Mouse (Mus musculus): ENCODE data around the gene Prss44.
A peak's percentile ranks its signal among the peaks of the same experiment; 100 is the strongest.
"Not testable (repeated sequence)": the region's sequence is repeated elsewhere in the genome, so short reads cannot be mapped to it uniquely, and the experiment has no call there.

Gene Prss44

DNA sequence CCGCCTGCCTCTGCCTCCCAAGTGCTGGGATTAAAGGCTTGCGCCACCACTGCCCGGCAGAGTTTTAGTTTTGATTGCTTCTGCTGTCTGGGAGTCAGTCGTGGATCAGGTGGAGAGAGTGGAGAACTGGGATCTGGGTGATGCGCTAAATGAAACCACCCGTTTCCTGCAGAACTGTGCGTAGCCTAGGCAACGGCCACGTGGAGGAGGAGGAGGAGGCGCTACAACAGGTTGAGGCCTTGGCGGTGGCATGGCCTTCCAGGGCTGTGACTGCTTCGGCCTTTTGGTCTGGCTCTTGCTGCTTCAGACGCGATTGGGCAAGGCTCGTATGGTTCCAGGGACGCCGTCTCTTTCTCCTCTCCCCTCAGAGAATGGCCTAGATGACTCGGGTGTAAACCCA lies at the start of gene Prss44:
Prss44 (plus strand) TSS at position 206 of the 400 bp plus-strand sequence.
- DNase-seq (ENCODE audit: low spot score), result no peak

DNA sequence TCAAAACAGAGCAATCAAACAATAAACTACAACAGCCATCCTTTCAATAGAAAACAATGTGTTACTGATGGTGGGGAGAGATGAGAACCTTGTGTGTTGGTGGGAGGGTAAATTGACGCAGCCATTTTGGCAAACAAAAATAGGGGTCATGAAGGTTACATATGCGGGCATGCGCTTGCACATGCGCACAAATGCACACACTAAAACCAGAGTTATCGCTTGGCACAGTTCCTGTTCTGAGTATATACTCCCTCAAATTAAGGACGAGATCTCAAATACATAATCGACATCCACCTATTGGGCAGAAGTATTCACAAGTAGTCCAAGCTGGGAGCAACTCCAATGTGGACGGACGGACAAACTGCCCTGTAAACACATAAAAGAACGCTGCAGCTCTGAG lies 41.5 kb upstream of the Prss44 start:
- DNase-seq (ENCODE audit: low spot score), result no peak

DNA sequence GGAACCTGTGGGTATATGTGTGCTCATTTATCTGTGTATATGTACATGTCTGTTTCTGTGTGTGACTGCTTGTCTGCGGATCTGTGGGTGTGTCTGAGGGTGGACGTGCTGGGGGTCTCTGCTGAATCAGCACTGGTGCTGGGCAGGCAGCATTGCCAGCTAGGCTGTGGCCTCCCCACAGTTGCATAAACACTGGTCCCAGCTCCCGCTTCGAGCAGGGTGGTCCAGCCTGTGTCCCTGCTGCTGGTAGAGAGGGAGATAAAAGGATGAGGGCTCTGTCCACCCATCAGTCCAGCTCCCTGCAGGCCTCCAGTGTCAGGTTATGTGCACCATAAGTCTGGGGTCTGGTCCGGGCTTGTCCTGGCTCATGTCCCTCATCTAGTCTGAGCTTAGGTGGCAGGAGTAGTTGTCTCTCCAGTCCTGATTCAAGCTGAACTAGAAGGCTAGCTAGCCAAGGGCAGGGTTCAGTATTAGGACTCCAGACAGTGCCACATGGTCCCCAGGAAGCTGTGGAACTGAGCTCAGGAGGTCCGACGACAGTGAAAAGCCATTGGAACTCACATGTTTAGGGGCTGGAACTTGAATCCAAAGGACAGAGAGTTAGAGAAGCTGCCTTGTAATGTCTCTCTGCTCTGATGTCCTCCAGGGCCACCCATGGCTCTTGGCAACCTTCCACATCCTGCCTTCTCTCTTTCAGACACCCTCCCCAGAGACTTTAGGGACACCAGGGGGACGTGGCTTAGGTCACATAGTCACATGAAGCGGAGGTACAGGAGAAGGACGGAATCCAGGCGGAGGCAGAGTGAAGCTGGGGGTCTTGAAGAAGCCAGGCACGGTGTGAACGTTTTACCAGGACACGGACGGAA lies 39.2 kb upstream of the Prss44 start:
- DNase-seq (ENCODE audit: low spot score), result no peak

DNA sequence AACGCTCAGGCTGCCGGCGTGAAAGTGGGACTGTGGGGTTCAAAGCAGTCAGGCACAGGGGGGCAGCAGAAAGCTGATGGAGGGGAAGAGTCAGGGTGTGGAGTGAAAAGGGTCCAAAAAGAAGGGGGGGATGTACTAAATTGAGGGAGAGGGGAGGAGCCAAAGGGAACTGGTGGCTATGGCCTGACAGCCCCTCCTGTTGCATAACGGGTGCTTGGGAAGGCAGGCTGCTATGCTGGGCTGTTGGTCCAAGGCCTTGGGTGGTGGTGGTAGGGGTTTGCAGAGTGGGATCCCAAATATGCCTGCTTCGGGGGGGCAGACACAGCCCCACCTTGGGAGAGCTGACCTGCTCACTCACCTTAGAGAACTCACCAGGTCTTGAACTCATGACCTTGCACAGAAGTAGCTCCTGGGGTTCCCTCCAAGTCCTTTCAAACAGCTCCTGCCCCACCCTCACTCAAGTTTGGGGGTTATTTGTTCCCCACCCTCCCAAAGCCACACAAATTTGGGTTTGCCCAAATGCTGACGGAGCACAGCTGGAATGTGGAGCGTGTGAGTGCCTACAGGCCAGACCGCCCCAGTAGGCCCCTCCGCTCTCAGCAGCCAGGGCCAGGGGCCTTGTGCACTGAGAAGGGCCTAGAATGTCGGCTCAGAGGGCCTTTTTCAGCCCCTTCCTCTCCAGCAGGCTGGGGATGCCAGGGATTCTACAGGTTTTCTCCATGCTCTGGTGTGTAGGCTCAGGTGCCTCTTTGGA lies 38.3 kb upstream of the Prss44 start:
- no peak for DNase-seq (ENCODE audit: low spot score)

DNA sequence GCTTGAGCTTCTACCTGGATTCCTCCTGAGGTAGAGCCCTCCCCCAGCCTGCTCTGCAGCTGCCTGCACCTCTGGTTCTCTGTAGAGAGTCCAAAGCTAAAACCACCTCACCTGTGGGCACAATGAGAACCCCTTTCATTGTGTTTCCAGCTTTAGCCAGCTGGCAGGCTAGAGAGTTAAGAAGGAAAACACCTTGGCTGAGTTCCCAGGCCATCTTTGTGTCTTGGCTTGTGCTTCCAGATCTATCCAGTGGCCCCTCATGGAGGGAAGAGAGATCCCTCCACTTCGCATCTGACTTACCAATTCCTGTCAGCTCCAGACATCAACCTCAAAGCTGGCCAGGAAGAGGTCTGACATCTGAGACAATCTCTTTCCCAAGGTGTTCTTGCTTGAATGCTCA lies 35.7 kb upstream of the Prss44 start:
- no peak for DNase-seq (ENCODE audit: low spot score)

DNA sequence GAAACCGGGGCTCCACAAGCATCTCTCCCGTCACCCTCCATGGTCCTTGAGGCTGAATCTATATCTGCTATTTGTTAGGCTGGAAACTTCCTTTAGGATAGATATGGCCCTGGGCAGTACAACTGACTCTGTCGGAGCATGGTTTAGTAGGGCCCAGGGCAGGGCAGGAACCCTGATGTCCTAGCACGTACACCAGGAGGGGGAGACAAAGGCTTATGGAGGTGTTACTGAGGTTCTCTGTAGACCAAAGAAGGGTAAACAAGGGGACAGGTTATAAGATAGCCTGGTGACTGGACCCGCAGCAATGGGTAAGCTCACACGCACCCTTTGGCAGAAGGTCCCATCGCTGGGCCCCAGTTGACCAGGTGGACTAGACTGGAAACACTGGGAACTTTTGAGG lies 35.2 kb upstream of the Prss44 start:
- DNase-seq (ENCODE audit: low spot score), result no peak

DNA sequence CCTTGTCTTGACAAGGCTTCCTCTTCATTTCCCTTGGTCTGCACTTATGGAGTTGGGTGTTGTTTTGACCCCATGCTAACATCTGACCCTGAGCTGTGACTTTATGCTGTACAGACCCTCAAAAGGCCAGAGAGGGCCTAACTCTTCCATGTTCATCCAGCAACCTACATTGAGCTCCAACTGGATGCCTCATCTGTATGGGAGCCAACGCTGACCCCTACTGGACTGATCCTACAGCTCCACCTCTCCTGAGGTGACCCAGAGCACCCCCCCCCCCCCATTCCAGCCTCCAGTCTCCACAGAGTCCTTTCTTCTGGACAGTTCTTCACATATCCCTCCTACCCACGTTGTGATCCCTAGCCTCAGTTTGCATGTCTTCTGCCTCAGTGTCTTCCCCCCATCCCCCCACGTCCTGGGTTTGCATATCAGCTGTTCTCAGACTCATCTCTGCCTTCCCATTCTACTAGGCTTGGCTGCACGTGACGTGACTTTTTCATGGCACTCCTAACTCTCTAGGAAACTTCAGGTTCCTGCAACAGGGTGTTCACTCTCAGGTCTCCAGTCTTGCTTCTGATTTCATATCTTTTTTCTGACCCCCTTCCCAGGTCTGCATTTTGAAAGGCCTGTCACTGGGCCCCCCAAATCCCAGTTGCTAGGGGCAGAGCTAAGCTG lies 34.4 kb upstream of the Prss44 start:
- no peak for DNase-seq (ENCODE audit: low spot score)

DNA sequence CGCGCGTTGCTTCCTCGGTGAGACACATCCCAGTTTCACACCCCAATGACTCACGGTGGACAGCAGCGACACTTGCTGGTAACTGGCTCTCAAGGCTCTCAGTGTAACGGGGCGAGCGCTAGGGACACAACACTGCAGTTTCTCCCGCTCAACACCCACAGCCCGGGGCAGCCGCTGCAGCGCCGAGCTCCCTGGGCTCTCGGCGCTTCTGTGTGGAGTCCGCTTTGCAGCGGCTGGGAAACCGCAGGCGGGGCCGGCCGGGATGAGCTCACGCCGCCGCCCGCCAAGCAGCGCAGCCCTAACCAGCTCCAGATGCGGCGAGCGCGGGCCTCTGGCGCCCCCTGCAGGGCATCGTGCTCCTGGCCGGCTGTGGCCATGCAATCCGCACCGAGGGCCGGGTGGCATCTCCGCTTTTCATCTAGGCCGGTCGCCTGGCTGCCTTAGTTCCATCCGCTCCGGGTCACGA lies 32.5 kb upstream of the Prss44 start:
- DNase-seq (ENCODE audit: low spot score), result peak; percentile 94

DNA sequence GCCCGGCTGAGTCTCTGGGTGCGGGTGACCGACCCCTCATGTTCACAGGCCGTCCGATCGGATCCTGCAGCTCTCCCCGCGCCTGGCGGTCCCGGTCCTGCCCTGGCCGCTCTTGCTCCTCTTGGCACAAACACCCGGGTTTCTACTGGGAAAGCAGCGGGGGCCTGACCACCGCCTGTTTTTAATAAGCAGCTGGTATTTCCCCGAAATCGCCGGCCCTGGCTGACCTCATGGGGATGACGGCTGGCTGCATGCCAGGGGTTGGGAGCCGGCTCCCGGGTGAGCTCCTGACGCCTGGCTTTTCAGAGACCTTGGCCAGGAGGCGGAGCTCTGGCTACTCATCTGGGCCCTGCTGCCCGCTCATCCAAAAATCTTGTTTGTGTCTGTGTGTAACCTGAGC lies 32.1 kb upstream of the Prss44 start:
- peak; percentile 81 for DNase-seq (ENCODE audit: low spot score)

DNA sequence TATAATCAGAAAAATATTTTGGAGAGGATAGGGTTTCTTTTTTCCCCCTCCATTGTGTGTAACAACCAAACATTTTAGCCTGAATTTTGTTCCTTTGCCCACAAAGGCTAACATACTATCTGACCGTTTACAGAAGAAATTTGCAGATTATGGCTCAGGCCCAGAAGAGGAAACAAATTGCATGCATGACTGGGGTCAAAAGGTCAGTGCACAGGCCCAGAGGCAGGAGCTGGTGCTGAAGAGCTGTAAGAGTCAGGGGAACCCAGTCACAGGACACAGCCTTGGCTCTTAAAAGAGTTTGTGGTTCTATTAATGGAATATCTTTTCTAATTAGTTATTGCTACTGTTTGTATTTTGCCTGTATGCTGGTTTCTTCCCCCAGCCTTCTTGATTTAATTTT lies 30.2 kb upstream of the Prss44 start:
- no peak for DNase-seq (ENCODE audit: low spot score)

DNA sequence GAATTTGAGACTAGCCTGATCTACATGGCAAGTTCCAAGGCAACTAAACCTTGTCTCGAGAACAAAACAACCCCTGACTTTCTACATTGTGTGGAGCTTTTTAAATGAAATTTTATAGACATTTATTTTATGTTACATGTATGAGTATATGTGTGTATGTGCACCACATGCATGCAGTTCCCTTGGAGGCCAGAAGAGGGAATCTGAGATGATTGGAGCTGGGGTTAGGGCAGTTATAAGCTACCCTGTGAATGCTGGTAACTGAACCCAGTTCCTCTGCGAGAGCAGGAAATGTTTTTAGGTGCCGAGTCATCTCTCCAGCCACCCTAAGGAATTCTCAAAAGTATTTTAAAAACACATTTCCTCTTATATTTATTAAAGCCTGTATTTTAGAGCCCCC lies 25.6 kb upstream of the Prss44 start:
- no peak for DNase-seq (ENCODE audit: low spot score)

DNA sequence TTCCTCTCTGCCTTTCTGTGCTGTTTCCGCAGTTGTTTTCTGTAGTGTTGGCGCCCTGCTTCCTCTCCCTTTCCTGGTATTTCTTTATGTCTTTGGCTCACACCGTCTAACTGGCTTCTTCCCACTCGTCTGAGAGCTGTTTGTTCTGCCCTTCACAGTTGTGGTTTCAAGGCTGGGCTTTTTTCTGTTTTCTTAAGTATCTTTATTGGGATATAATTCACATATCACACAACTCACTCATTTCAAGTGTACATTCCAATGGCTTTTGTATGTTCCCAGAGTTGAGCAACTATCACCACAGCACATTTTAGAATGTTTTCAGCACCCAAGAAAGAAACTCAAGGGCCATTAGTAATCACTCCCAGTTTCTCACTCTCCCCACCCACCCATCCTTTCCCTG lies 23.3 kb upstream of the Prss44 start:
- no peak for DNase-seq (ENCODE audit: low spot score)

DNA sequence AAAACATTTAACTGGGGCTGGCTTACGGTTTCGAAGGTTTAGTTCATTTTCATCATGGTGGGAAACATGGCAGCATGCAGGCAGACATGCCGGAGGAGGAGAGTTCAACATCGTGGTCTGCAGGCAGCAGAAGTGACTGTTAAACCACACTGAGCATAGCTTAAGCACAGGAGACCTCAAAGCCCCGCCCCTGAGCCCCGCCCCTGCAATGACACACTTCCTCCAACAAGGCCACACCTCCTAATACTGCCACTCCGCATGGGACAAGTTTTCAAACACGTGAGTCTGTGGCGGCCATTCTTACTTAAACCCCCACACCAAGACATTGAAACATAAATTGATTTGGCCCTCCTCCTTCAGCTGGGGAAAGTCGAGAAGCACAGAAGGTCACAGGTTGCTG lies 16.8 kb upstream of the Prss44 start:
- DNase-seq (ENCODE audit: low spot score), result no peak

DNA sequence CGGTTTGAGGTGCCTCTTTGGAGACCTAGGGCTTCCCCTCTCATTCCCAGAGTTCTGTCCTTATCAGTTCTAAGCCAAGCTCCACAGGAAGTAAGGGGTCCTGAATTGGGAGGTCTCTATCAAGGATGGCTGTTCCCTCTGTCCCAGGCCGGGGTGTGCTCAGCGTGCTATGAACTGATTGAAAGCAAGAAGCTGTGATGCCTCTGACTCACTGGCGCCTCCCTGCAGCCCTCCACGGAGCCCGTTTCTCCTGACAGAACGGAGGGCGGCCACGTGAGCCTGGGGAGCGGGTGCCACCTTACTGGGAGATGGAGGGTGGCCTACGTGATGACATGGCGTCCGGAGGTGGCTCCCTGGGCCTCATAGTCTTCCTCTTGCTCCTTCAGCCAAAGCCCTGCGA lies 15.9 kb upstream of the Prss44 start, which contains the start of gene Prss42:
Prss42 (plus strand) TSS at position 301 of the 400 bp plus-strand sequence.
- no peak for DNase-seq (ENCODE audit: low spot score)

DNA sequence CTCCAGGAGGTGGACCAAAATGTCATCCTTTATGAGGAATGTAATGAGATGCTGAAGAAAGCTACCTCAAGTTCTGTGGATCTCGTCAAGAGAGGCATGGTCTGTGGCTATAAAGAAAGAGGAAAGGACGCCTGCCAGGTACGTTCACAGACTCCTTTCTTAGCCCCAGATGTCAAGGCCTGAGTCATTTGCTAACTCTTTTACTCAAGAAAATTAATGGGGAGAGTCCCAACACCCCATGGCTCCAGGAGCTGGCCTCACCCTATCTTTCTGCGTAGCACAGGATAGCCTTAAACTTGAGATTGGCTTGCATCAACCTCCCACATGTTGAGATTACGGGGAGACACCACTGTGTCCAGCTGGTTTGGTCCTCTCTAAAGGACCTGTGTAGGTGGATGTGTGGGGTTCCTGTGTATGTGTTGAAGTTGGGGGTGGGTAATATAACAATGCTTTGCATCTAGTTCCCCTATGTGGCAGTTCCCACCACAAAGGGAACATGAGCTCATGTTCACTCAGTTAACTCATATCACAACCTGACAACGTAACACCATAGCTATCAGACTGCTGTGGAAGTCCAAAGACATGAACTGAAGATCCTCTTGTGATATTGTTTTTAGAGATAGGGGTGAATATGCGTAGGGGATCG lies 12.8 kb upstream of the Prss44 start:
- no peak for DNase-seq (ENCODE audit: low spot score)

DNA sequence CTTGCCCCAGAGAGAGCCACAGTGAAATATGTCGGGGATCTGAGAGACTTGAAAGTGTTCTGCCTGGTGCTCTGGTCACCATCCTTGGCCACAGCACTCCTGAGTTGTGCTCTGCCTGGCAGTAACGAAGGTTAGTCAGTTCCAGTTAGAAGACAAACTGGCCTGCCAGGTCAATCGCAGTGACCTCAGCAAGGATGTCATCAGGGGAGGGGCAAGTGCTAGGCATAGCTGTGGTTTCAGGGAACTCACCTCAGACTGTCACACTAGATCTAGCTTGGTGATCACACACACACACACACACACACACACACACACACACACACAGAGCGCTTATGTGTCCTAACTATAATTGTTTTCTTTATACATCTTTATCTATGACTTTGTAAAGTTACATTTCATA lies 10.5 kb upstream of the Prss44 start:
- DNase-seq (ENCODE audit: low spot score), result no peak

DNA sequence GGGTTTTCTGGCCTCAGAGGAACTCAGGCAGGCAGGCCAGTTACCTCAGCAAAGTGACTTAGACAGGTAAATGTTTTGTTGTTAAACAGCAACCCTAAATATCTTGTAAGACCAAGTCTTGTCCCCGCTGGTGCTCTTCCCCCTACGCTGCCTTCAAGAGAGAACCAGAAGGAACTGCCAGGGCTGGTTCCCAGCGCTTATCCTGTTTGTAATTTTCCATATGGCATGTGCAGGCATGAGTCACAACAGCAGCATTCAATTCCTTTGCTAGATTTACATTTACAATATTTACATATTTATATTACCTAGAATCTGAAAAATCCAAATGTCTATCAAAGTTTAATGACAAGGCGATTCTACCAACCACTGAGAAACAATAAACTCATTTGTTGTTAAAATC lies 3.7 kb upstream of the Prss44 start:
- DNase-seq (ENCODE audit: low spot score), result no peak

DNA sequence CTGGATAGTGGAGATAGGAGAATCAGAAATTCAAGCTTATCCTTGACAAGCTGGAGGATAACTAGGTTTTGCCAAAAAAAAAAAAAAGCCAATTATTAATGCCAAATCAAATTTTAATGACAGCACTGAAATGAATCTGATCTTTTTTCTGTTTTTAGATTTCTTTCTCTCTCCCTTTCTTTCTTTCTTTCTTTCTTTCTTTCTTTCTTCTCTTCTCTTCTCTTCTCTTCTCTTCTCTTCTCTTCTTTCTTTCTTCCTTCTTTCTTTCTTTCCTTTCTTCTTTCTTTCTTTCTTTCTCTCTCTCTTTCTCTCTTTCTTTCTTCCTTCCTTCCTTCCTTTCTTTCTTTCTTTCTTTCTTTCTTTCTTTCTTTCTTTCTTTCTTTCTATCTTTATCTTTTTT lies 6.8 kb downstream of the Prss44 start:
- DNase-seq (ENCODE audit: low spot score), result not testable (repeated sequence)

DNA sequence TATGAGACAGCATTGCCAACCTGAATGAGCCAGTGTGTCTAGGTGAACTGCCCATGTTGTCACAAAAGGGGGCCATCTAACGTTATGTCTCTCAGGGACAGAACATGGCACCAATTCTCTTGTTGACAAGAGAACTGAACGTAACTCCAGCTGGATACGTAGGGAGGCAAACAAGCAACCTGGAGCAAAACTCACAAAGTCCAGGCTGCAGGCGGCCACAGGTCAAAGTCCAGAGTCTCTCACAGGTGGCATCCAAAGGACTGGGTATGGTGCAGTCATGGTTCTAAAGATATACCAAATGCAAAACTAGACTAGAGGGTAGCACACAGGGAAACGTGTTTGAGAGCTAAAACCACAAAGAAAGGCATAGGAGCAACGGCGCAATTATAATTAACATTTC lies 7.6 kb downstream of the Prss44 start:
- no peak for DNase-seq (ENCODE audit: low spot score)

DNA sequence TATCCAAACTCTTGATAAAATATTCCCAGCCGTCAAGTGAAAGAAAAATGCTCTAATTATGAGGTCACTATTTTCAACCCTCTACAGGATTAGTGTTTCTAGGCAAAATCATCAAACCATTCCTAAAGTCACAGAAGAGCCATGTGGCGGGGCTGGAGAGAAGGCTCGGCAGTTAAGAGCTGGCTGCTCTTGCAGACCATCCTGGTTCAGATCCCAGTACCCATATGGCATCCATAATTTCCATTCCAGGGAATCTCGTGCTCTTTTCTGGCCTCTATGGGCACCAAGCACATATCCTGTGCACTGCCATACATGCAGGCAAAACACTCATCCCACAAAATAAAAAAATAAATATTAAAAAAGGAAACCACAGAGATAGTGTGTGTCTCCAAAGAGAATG lies 11.6 kb downstream of the Prss44 start:
- no peak for DNase-seq (ENCODE audit: low spot score)

DNA sequence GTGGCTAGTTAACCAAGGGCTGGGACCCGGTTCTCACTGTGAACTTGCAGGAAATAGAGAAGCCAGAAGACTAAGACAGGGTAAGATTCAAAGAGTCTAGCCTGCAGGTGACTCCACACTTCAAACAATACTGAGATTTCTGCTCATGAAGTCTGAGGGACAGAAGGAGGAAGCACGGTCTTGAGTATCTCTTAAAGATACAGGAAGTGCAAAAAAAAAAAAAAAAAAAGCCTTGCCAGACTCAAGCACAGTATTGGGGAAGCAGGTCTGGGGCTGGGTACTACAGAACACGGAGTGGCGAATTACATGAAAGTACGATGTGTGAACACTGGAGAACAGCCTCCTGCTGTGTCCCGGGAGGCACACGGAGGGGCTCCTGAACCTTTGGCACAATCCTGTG lies 12.0 kb downstream of the Prss44 start:
- DNase-seq (ENCODE audit: low spot score), result no peak

DNA sequence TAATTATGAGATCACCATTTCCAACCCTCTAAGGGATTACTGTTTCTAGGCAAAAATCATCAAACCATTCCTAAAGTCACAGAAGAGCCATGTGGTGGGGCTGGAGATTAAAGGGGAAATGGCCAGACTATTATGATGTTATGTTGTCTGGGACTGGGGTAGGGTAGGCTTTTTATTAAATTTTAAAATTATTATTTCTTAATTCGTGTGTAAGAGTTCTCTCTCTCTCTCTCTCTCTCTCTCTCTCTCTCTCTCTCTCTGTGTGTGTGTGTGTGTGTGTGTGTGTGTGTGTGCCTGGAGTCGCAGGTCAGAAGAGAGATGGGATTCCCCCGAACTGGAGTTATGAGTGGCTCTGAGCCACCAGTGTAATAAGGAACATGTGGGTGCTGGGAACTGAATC lies 12.6 kb downstream of the Prss44 start, which contains the start of gene Prss43:
Prss43 (plus strand) TSS at position 301 of the 400 bp plus-strand sequence.
- DNase-seq (ENCODE audit: low spot score), result no peak

All from layer of hippocampus, adult 11-12 months (tissue).